Mouse (Mus musculus) ES-E14 (cell line): ENCODE measurements at regions not wholly inside any gene's neighbourhood (a gene's known extent, or its start where the extent isn't known, plus 50 kb on each side); places are given as distances from the start of the nearest gene placed in this dataset.

Experiments
- DNase-seq: peaks from one replicate; pipeline ENCODE4 v3.0.0-alpha.2; 2013; ENCODE audit warnings: low read depth, low spot score
- H3K27ac ChIP-seq: 2 replicates; pipeline ENCODE4 v1.5.1; 2012; ENCODE audit warnings: low read depth, mild to moderate bottlenecking, low read length, moderate library complexity, mixed read lengths; ENCODE audit not compliant: poor library complexity, insufficient read depth, severe bottlenecking
- H3K36me3 ChIP-seq: 2 replicates; pipeline ENCODE4 v1.6.1; 2012; ENCODE audit warnings: mild to moderate bottlenecking, low read length, moderate library complexity, mixed read lengths; ENCODE audit not compliant: control insufficient read depth, poor library complexity, insufficient read depth, severe bottlenecking
- H3K4me1 ChIP-seq, 2 experiments: fragments of 150-350 bp in 1 of 2; sonication (generic) in 1 of 2; 2 replicates each; pipeline ENCODE4 v1.6.1; 2012; ENCODE audit warnings: low read length in 2 of 2, mild to moderate bottlenecking in 1 of 2, mixed read lengths in 1 of 2; ENCODE audit not compliant: control insufficient read depth in 2 of 2, insufficient read depth in 2 of 2, poor library complexity in 1 of 2
- H3K4me3 ChIP-seq, 2 experiments: fragments of 150-350 bp in 1 of 2; sonication (generic) in 1 of 2; 2 replicates each; pipeline ENCODE4 v1.5.1; 2012; ENCODE audit warnings: low read length in 2 of 2, low read depth in 1 of 2, mild to moderate bottlenecking in 1 of 2, mixed read lengths in 1 of 2; ENCODE audit not compliant: insufficient read depth in 1 of 2, poor library complexity in 1 of 2, severe bottlenecking in 1 of 2
- H3K9ac ChIP-seq: 2 replicates; pipeline ENCODE4 v1.6.1; 2012; ENCODE audit warnings: low read depth, mild to moderate bottlenecking, low read length, mixed read lengths; ENCODE audit not compliant: poor library complexity, insufficient read depth, severe bottlenecking
- H3K9me3 ChIP-seq: fragments of 150-350 bp; sonication (generic); 2 replicates; pipeline ENCODE4 v1.6.1; 2012; ENCODE audit warnings: low read depth, mild to moderate bottlenecking, low read length; ENCODE audit not compliant: control insufficient read depth, insufficient read depth
- CHD2 ChIP-seq: IDR thresholded peaks from 2 replicates; pipeline ENCODE4 v1.6.1; 2014; ENCODE audit warnings: mild to moderate bottlenecking, low read depth, low read length, inconsistent platforms
- HCFC1 ChIP-seq: IDR thresholded peaks from 2 replicates; pipeline ENCODE4 v1.6.1; 2012; ENCODE audit warnings: low read length, inconsistent platforms, borderline replicate concordance; ENCODE audit not compliant: insufficient read depth
- MAFK ChIP-seq: IDR thresholded peaks from 2 replicates; pipeline ENCODE4 v1.6.1; 2014; ENCODE audit warnings: mild to moderate bottlenecking, low read depth, low read length, inconsistent platforms; ENCODE audit not compliant: insufficient read depth
- ZC3H11A ChIP-seq: IDR thresholded peaks from 2 replicates; pipeline ENCODE4 v1.6.1; 2012; ENCODE audit warnings: low read depth, mild to moderate bottlenecking, inconsistent platforms, low read length, borderline replicate concordance
- ZNF384 ChIP-seq: IDR thresholded peaks from 2 replicates; pipeline ENCODE4 v1.6.1; 2012; ENCODE audit warnings: low read depth, low read length, inconsistent platforms
- in situ Hi-C, 2 experiments: fragments of 600-800 bp; cut with MboI; formaldehyde crosslinking; loops; one replicate each; pipeline ENCODE4 v1.15.1; 2025; ENCODE audit warnings: low sequenced_read_pairs in 2 of 2, inconsistent platforms in 1 of 2; ENCODE audit not compliant: unreplicated experiment in 2 of 2

DNA sequence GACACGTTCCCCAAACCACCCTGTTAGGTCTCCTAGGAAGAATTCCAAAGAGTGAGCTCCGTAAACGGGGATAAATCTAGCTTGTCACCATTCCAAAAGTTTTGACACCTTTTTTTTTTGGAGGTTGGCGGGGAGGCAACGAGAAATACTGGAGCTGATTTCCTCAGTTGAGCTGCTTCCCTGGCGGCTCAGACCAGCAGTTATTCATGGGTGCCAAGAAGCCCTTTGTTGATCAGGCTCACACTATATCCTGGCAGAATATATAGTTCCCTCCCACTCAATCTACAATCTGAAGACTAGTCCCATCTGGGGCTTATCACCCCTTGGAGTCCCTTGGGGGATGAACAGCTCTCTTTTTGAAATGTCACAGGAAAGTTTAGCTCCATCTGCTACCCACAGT is 77.5 kb upstream of the Tiam2 start:
- no peak for DNase-seq
- in situ Hi-C loops = no loop called here
- TF ChIP-seq MAFK = no peak
- no peak for TF ChIP-seq HCFC1
- TF ChIP-seq CHD2 = no peak
- no peak for TF ChIP-seq ZNF384
- TF ChIP-seq ZC3H11A = no peak
- Histone ChIP-seq H3K4me1 (no peaks in the 10 kb centered on the region), H3K27ac (no peak overlapping the region), H3K9ac (no peak overlapping the region), H3K36me3 (no peaks in the 10 kb centered on the region), H3K4me3 (no peak overlapping the region), H3K9me3 (no peaks in the 10 kb centered on the region)

DNA sequence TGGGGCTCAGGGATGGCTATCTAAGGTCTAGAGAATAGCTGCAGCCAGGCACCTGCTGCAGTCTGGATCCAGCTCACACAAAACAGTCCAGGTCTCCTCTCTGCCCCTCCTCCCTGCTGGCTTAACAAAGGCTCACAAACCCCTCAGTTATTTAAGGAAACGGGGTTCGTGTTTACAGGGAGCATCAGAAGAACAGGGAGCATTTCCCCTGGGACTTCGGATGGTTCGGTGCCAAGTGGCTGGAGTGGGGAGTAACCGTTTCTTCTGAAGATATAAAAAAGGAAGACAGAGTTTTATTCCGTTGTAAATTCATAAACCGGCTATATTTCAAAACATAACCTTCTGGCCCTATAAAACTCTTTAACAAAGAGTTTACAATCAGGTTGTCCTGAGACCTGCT is 77.1 kb upstream of the Tiam2 start:
- no peak overlapping the region for H3K9ac ChIP-seq
- H3K36me3 ChIP-seq = no peaks in the 10 kb centered on the region
- TF ChIP-seq HCFC1 (no peak), MAFK (no peak), ZNF384 (no peak), CHD2 (no peak), ZC3H11A (no peak)

DNA sequence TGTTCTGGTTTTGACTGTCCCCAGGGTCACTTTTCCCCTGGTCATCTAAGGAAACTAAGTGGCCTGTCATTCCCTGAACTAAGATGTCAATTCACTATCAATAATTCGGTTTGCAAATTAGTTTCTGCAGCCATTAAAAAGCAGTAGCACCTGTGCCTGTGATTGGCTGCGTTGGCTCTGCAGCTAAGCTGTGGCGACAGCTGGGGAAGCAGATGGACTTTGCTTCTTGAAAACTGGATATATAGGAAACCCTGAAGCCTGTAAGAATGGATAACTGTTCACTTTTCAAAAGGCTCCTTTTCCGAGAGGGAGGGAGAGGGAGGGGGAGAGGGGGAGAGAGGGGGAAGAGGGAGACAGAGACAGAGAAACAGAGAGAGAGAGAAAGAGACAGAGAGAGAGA is 75.2 kb upstream of the Tiam2 start:
- in situ Hi-C loops = no loop called here
- no peaks in the 10 kb centered on the region for H3K9me3 ChIP-seq
- no peak overlapping the region for H3K9ac ChIP-seq
- no peaks in the 10 kb centered on the region for H3K4me1 ChIP-seq
- H3K27ac ChIP-seq = no peak overlapping the region
- no peaks in the 10 kb centered on the region for H3K36me3 ChIP-seq
- H3K4me3 ChIP-seq = no peak overlapping the region
- TF ChIP-seq CHD2 = no peak
- TF ChIP-seq ZNF384 = no peak
- no peak for TF ChIP-seq ZC3H11A
- TF ChIP-seq MAFK = no peak
- no peak for TF ChIP-seq HCFC1
- no peak for DNase-seq

More for the DNA sequence above, 77.1 kb upstream of the Tiam2 start:
- Histone ChIP-seq H3K27ac (no peak overlapping the region), H3K4me3 (no peak overlapping the region), H3K9me3 (no peaks in the 10 kb centered on the region), H3K4me1 (no peaks in the 10 kb centered on the region)
- DNase-seq = no peak
- in situ Hi-C loops = no loop called here

DNA sequence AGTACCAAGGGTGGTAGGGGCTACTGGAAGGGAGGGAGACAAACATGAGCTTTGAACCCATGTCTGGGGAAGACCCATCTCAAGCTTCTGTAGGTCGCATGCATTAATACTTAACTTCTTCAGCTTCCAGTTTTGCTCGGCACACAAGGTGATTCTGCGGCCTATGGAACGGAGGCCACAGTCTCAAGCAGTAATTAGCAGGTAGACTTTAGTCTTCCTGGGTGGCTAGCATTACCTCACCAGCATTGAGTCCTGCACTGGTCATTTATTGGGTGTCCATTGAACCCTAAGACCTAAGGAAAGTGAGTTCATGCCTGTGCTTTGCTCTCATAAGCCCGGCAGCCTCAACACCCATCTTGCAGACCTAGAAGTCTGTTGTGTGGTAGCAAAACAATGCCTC is 74.4 kb upstream of the Tiam2 start:
- TF ChIP-seq ZNF384 (no peak), CHD2 (no peak), MAFK (no peak), HCFC1 (no peak), ZC3H11A (no peak)
- Histone ChIP-seq H3K9me3 (no peaks in the 10 kb centered on the region), H3K9ac (no peak overlapping the region), H3K4me3 (no peak overlapping the region), H3K36me3 (no peaks in the 10 kb centered on the region), H3K4me1 (no peaks in the 10 kb centered on the region), H3K27ac (no peak overlapping the region)
- in situ Hi-C loops = no loop called here
- no peak for DNase-seq

DNA sequence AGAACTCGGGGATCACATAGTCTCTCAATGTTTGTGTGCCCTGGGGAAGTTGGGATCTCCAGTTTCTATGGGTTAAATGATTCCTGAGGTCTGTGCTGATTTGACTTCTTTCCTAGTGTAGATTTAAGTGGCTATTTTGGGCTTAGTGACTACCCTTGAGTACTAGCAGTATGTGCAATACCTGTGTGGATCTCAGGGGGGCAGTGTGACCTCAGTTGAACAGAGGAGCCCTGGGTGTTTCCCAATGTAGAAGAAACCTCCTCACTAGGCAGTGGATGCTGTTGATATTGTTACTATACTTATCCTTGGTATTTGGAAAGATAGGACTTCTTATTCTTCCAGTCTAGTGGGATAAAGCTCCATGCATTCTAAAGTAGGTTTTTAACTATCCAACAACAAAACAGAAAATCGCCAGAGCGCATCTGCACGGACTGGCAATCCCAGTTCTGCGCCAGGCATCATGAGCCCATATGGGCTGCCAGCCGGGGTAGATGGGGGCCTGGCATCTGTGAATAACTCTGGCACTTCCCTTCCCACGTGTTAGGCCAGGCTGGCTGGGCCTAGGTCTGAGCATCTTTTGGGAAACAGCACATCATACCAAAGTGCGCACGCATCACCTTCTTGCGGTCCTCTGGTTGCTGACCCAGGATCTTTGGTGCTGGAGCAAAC is 72.7 kb upstream of the Tiam2 start:
- no peaks in the 10 kb centered on the region for H3K9me3 ChIP-seq
- no peaks in the 10 kb centered on the region for H3K4me1 ChIP-seq
- peak; percentile 40 for DNase-seq
- no peak overlapping the region for H3K9ac ChIP-seq
- H3K36me3 ChIP-seq = peaks cover 2% of the 10 kb centered on the region; the same call in 1 of the 2 replicates
- TF ChIP-seq MAFK (no peak), ZC3H11A (peak; percentile 23; the same call in 1 of the 2 replicates), HCFC1 (no peak), CHD2 (no peak), ZNF384 (no peak)
- in situ Hi-C loops = no loop called here
- H3K4me3 ChIP-seq = no peak overlapping the region
- H3K27ac ChIP-seq = no peak overlapping the region
